In the genomic region with DNA sequence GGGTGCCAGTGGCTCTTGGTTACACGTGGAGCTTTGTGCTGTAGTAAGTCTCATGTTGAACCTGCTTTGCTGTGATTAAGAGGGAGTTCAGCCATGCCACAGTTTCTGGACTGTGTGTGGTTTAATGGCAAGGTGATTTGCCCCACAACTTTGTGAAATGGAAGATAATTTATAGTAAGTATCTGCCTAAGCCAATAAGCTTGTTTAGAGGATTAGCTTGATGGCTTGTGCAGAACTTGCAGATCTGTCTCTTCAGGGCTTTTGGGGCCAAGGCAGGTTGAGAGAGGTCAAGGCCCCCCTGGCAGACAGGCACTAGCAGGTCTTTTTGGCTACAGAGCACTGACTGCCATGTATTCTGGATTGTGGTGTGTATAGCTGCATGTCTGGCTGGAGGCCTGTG, we compare ENCODE assay signal across 34 mouse cellular contexts. TPM values are rescaled to one million over a fixed set of nuclear protein-coding genes. Genes with fewer than 3 reads are reported as not detected.
"Had no signal": no experiment of that assay in that cellular context is flagged by ENCODE, and none has a peak within 500 bp of the region (broad histone marks: within the 10 kb centered on the region; RNA-seq: fewer than 3 reads in every experiment).

No protein-coding gene starts in this region.

- H3K9me3 ChIP-seq: heart, embryonic 10.5 days; heart, embryonic 12.5 days; hindbrain, embryonic 13.5 days; hindbrain, embryonic 15.5 days; kidney, embryonic 15.5 days; limb, embryonic 13.5 days; limb, embryonic 15.5 days had no signal

- H3K27me3 ChIP-seq: heart, embryonic 12.5 days; hindbrain, embryonic 13.5 days; hindbrain, embryonic 15.5 days; kidney, embryonic 15.5 days; limb, embryonic 13.5 days; limb, embryonic 15.5 days had no signal

- H3K4me2 ChIP-seq: heart, embryonic 12.5 days; hindbrain, embryonic 13.5 days; hindbrain, embryonic 15.5 days; kidney, embryonic 15.5 days; limb, embryonic 13.5 days; limb, embryonic 15.5 days had no signal

- H3K4me3 ChIP-seq: heart, embryonic 10.5 days; heart, embryonic 12.5 days; hindbrain, embryonic 13.5 days; hindbrain, embryonic 15.5 days; kidney, embryonic 15.5 days; limb, embryonic 13.5 days; limb, embryonic 15.5 days had no signal

- ATAC-seq: forebrain, postnatal 0 days; hindbrain, postnatal 0 days; intestine, embryonic 16.5 days had no signal

- H3K9ac ChIP-seq: forebrain, postnatal 0 days; heart, embryonic 12.5 days; hindbrain, embryonic 13.5 days; hindbrain, embryonic 15.5 days; kidney, embryonic 15.5 days; limb, embryonic 13.5 days; limb, embryonic 15.5 days had no signal

- H3K27ac ChIP-seq: heart, embryonic 10.5 days; hindbrain, embryonic 13.5 days; hindbrain, embryonic 15.5 days; hindbrain, postnatal 0 days; kidney, embryonic 15.5 days; kidney, postnatal 0 days; limb, embryonic 13.5 days; limb, embryonic 15.5 days had no signal

- DNase-seq: gastrocnemius, postnatal 14 days; gastrocnemius, postnatal 36 days; heart, adult 18-20 months; heart, postnatal 10 days; kidney, adult 11 months; kidney, adult 2 months; kidney, adult 9 months; kidney, postnatal 14 days; layer of hippocampus, adult 9-11 months; layer of hippocampus, postnatal 36 days had no signal

- H3K4me1 ChIP-seq: heart, embryonic 10.5 days; hindbrain, embryonic 13.5 days; hindbrain, embryonic 15.5 days; kidney, embryonic 15.5 days; limb, embryonic 13.5 days; limb, embryonic 15.5 days had no signal

RNA-seq across cellular contexts. Expression of a gene that starts 58.1 kb away (rescaled TPM):
- total RNA-seq: forebrain, postnatal 0 days; gastrocnemius, adult 18-20 months; gastrocnemius, adult 8-10 months; gastrocnemius, postnatal 14 days; gastrocnemius, postnatal 36 days; heart, adult 18-20 months; heart, adult 8-10 months; heart, postnatal 10 days; heart, postnatal 25 days; hematopoietic stem cell, adult 5-6 weeks; hindbrain, postnatal 0 days; layer of hippocampus, adult 18-20 months; layer of hippocampus, adult 8-10 months; layer of hippocampus, postnatal 14 days; layer of hippocampus, postnatal 36 days; left cerebral cortex, adult 18-20 months; left cerebral cortex, postnatal 10 days; left cerebral cortex, postnatal 25 days; left cerebral cortex, postnatal 4 days; liver, adult 2 months had no signal
- polyA plus RNA-seq: liver, adult 2 months had no signal
